Mouse (Mus musculus) cortical plate, adult 2 months (tissue): ENCODE measurements around the gene Gm37240. TPM values are rescaled to one million over a fixed set of nuclear protein-coding genes. Genes with fewer than 3 reads are reported as not detected.

Experiments
- H3K27ac ChIP-seq: fragments of 200-500 bp; 2 replicates; pipeline ENCODE4 v1.5.1; 2012; ENCODE audit warnings: low read length, control low read depth, inconsistent platforms; ENCODE audit not compliant: insufficient read depth
- H3K4me1 ChIP-seq: fragments of 200-500 bp; 2 replicates; pipeline ENCODE4 v1.6.1; 2011; ENCODE audit warnings: low read length; ENCODE audit not compliant: control insufficient read depth, insufficient read depth
- H3K4me3 ChIP-seq: fragments of 200-500 bp; 2 replicates; pipeline ENCODE4 v1.5.1; 2011; ENCODE audit warnings: mild to moderate bottlenecking, low read length, control low read depth; ENCODE audit not compliant: insufficient read depth
- CTCF ChIP-seq: fragments of 200-500 bp; IDR thresholded peaks from 2 replicates; pipeline ENCODE4 v1.5.1; 2011; ENCODE audit warnings: mild to moderate bottlenecking, control low read depth, low read length; ENCODE audit not compliant: insufficient read depth; ENCODE audit errors: extremely low read depth
- POLR2A ChIP-seq: fragments of 200-500 bp; IDR thresholded peaks from 2 replicates; pipeline ENCODE4 v1.6.1; 2011; ENCODE audit warnings: mild to moderate bottlenecking, low read length, control low read depth; ENCODE audit not compliant: insufficient read depth; ENCODE audit errors: extremely low read depth
- polyA plus RNA-seq: library from polyadenylated mRNA; depleted of rRNA; stranded (reverse); fragments of >200 nt; gene quantifications from 2 replicates; pipeline ENCODE4 v1.2.3, GENCODE M21; 2012

The Gm37240 gene
- polyA plus RNA-seq, 1 experiment: 0.81 TPM

DNA sequence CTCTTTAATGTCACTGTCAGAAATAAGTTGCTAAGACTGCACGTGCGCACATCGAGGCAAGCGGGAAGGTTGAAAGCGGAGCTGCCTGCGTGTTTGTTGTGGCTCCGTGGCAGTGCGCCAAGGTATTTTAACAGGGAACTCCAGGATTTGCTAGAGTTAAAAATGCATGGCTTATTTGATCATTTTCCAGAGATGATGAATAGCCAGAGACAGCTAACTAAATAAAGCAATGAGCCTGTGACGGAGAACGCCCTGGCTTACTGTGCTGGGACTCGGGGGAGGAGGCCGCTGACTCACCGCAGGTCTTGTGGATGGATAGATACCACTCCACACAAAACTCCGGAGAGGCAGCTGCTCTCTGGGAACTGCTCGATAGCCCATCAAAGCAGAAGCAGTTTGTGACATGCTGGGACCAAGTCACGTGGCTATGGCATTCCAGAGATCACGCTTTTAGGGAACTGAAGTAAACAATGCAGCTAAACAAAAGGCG, 1190.8 kb downstream of the Gm37240 start:
- no peak for TF ChIP-seq POLR2A
- TF ChIP-seq CTCF: no peak
- Histone ChIP-seq H3K4me3 (no peak overlapping the region), H3K4me1 (peaks cover 1% of the 10 kb centered on the region; the same call in 1 of the 2 replicates), H3K27ac (no peak overlapping the region)

DNA sequence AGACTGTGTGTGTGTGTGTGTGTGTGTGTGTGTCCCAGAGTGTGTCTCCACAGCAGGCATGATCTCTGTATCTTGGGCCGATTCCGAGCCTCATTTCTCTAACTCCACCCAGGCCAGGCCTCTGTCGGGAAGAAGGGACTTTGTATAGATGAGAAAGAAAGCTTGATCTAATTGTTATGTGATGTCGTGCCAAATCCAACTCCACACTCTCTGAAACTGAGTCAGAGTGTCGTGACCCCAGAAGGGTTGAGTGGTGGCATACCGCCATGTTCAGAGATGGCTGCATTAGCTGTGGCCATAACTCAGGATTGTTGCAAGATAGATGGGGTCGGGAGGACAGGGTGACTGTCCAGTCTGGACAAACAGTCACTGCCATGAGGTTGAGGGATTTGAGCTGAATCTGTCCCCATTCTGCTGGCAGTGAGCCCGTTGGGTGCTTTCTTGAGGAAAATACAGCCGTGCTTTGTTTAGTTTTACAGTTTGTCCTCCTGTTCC, 1191.4 kb downstream of the Gm37240 start:
- H3K27ac ChIP-seq: no peak overlapping the region
- TF ChIP-seq POLR2A (no peak), CTCF (no peak)
- H3K4me1 ChIP-seq: peaks cover 1% of the 10 kb centered on the region; the same call in 1 of the 2 replicates
- no peak overlapping the region for H3K4me3 ChIP-seq

DNA sequence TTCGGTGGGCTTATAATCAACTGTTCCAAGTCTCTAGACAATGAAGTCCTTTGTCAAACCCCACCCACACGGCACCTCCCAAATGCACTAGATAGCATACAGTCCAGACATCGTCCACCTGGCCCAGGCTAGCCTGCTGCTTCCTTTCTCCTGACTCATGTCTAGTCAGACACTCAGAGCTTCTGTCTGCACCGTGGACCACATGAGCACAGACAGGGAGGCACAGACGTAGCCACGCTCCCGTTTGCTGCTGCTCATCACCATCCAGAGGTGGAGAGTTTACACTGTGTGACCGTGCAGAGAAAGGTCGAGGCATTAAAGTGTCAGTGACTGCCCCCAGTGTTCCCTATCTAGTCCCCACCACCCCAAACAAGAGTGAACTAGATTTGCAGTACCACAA, 1191.9 kb downstream of the Gm37240 start:
- H3K27ac ChIP-seq: no peak overlapping the region
- TF ChIP-seq POLR2A: no peak
- no peak for TF ChIP-seq CTCF

DNA sequence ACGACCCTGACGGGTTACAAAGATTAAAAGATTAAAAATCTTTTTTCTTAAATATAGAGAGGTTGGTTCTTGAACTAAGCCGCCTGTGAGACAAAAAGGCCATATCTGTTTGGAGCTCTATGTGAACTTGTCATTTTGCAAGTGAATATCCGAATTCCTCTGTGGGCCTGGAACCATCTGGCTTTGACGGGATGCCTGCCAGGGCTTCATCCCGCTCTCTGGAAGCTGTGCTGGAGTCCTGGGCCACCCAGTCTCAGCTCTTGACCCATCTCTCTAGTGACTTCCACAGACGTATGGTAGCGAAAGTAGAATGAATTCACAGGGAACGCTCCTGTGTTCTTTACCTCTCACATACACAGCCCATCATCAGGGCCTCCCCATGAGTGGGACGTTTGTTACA, 1193.4 kb downstream of the Gm37240 start:
- Histone ChIP-seq H3K4me1 (peaks cover 1% of the 10 kb centered on the region; the same call in 1 of the 2 replicates), H3K27ac (no peak overlapping the region), H3K4me3 (no peak overlapping the region)
- no peak for TF ChIP-seq CTCF
- no peak for TF ChIP-seq POLR2A

More for the DNA sequence above, 1191.9 kb downstream of the Gm37240 start:
- peaks cover 1% of the 10 kb centered on the region; the same call in 1 of the 2 replicates for H3K4me1 ChIP-seq
- no peak overlapping the region for H3K4me3 ChIP-seq

DNA sequence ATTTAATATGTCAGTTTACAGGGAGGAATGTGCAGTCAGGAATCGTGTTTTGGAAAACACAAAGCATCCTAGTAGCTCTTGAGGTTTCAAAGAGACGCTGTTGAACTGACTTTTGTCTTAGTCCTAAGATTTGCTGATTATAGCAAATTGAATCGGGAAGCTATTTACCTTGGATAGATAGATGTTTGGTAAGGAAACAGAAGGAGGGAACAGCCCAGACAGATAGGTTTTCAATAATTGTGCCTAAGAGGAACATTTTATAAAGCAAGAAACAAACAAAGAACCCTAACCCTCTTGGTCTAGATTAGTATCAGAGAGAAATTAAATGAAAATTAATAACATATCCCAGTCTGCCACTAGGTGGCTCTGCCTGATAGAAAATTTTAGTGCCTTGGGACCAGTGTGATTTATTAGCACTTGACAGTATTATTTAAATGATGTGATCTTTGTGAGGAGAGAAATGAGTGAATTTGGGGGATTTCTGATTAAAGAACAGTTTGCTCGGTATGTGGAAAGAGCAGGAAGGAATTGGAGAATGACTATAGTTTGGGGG, 1194.6 kb downstream of the Gm37240 start:
- TF ChIP-seq POLR2A (no peak), CTCF (no peak)
- H3K27ac ChIP-seq: no peak overlapping the region
- H3K4me3 ChIP-seq: no peak overlapping the region
- H3K4me1 ChIP-seq: peaks cover 1% of the 10 kb centered on the region; the same call in 1 of the 2 replicates

DNA sequence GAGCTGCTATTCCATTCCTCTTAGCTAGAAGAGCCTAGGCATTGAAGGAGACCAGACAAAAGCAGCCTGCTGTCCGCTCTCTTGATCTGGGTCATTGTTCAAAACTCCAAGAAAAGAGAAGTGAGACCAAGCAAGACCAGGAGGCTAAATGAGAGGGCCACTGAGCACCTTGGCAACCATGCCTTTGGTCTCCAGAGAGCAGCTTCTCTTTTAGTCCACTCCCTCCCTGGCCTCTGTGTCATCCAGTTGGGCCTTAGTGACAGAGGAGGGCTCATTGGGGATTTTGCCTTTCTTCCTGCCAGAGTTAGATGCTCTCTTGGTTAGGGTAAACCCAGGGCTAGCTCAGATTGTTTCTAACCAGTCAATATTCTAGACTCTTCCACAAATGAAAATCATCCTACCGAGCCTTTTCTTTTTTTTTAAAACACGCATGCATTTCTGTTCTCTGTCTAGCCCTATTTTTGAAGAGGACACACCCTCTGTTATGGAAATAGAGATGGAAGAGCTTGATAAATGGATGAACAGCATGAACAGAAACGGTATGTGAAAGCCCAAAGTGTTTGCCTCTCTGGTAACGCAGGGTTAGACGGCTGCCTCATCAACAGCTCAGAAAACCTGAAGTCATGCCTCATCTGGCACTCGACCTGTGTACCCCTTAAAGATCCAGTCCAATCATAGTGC, 1197.1 kb downstream of the Gm37240 start:
- TF ChIP-seq POLR2A (no peak), CTCF (no peak)
- Histone ChIP-seq H3K4me1 (no peaks in the 10 kb centered on the region), H3K4me3 (no peak overlapping the region), H3K27ac (no peak overlapping the region)

DNA sequence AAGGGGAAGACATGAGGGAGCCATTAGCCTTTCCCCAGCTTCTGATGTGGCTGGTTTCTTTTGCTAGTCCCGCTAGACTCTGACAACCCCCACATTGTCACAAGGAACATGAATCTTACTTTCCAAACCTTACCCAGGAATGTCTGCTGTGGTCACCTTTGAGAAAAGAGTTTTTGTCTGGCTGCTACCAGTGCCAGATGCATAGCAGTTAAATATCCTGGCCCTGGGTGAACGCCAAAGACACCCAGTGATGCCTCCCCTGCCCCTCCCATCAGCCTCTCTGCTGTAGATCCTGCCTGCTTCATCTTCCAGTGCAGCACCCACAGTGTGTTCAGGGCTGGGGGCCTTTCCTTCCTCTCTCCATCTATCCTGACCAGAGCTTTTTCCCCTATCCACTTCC, 1197.7 kb downstream of the Gm37240 start:
- no peak overlapping the region for H3K27ac ChIP-seq
- no peak for TF ChIP-seq CTCF
- no peak for TF ChIP-seq POLR2A
- no peaks in the 10 kb centered on the region for H3K4me1 ChIP-seq
- no peak overlapping the region for H3K4me3 ChIP-seq

DNA sequence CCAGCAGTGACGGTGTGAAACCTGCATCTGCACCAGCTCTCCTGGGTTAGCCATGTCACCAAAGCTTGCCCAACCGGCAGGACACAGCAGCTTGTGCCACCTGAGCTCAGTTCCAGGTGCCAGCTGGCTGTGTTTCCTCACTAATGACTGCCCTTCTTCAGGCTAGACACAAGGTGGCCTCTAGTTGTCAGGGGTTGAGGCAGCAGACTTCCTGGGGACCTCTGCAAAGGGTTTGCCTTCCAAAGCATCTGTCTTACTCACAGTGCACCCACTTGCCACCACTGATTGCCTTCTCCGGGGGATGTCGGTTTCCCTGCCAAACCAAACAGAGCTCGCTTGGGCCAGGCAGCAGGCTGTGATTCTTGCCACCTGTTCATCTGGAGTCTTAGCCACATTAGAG, 1199.1 kb downstream of the Gm37240 start:
- no peaks in the 10 kb centered on the region for H3K4me1 ChIP-seq
- no peak overlapping the region for H3K4me3 ChIP-seq
- TF ChIP-seq POLR2A: no peak
- TF ChIP-seq CTCF: no peak
- no peak overlapping the region for H3K27ac ChIP-seq

DNA sequence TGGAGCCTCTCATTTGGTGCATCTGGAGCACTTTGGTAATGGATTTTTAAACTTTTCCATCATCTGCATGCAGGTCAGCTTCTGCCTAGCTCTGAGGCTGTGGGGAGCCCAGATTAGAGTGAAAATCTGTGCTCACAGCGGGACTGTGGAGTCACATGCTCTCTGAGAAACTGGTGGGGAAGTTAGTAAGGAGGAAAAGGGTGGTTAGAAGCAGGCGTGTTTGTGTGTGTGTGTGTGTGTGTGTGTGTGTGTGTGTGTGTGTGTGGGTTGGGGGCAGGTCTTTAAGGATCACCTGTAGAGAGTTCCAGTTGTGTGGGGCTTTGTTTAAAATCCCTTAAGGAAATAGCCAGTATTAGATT, 1199.9 kb downstream of the Gm37240 start:
- no peak overlapping the region for H3K27ac ChIP-seq
- H3K4me3 ChIP-seq: no peak overlapping the region
- H3K4me1 ChIP-seq: no peaks in the 10 kb centered on the region
- no peak for TF ChIP-seq POLR2A
- no peak for TF ChIP-seq CTCF

DNA sequence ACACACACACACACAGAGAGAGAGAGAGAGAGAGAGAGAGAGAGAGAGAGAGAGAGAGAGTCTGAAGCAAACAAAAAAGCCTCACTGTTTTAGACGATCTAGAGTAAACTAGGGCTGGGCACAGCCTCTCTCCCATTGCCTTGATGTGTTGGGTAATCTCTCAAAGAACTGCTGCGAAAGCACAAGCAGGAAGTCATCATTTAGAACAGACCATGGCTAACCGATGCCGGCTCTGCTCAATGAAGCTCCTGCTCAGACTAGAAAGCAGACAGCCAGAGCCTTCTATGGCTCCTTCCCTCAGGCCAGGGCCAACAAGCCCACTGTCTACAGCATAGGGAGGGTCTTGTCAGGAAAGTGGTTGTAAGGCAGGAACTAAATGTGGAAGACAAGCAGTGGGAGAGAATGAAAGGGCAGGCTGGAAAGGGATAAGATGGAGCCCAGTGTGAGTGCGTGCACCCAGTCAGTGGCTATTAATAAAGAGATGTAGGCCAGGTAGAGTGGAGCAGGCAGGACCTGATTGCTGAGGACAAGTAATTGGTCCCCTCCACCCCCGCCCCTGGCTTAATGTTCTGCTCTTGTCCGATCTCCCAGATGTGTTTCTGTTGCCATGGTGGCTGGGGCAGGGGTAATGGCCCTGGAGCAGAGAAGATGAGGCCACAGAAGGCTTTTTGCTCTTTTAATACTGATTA, 1200.4 kb downstream of the Gm37240 start:
- no peaks in the 10 kb centered on the region for H3K4me1 ChIP-seq
- H3K27ac ChIP-seq: no peak overlapping the region
- H3K4me3 ChIP-seq: no peak overlapping the region
- TF ChIP-seq POLR2A (no peak), CTCF (no peak)
